Mouse (Mus musculus) hindbrain, embryonic 14.5 days (tissue): ENCODE data around the gene Smim12. TPM values are rescaled to one million over a fixed set of nuclear protein-coding genes. Genes with fewer than 3 reads are reported as not detected.
A peak's percentile ranks its signal among the peaks of the same experiment; 100 is the strongest.

Source experiments
- ATAC-seq: fragments of 200-750 bp; cut with Nextera tagmentation; 2 replicates; pipeline ENCODE4 v1.8.0; 2017; ENCODE audit warnings: moderate number of reproducible peaks, mild to moderate bottlenecking, moderate TSS enrichment, moderate library complexity; ENCODE audit not compliant: low FRiP score
- DNase-seq: peaks from one replicate; pipeline ENCODE4 v3.0.0-alpha.2; 2015; ENCODE audit warnings: low spot score
- H3K27ac ChIP-seq: fragments of 300-500 bp; sonication (generic); 2 replicates; pipeline ENCODE4 v1.5.1; 2014; ENCODE audit warnings: mild to moderate bottlenecking, moderate library complexity
- H3K27me3 ChIP-seq: fragments of 300-500 bp; sonication (generic); 2 replicates; pipeline ENCODE4 v1.6.1; 2014; ENCODE audit warnings: mild to moderate bottlenecking, low read length, mixed read lengths; ENCODE audit not compliant: control insufficient read depth, insufficient read depth
- H3K36me3 ChIP-seq: fragments of 300-500 bp; sonication (generic); replicated peaks from 2 replicates; pipeline ENCODE4 v1.6.1; 2014; ENCODE audit not compliant: control insufficient read depth, insufficient read depth
- H3K4me1 ChIP-seq: fragments of 300-500 bp; sonication (generic); replicated peaks from 2 replicates; pipeline ENCODE4 v1.6.1; 2014; ENCODE audit warnings: antibody characterized with exemption, low read length, mixed read lengths; ENCODE audit not compliant: control insufficient read depth, insufficient read depth
- H3K4me2 ChIP-seq: fragments of 300-500 bp; sonication (generic); replicated peaks from 2 replicates; pipeline ENCODE4 v1.6.1; 2014; ENCODE audit warnings: mild to moderate bottlenecking, moderate library complexity
- H3K4me3 ChIP-seq: fragments of 300-500 bp; sonication (generic); replicated peaks from 2 replicates; pipeline ENCODE4 v1.5.1; 2014; ENCODE audit warnings: mild to moderate bottlenecking, low read length
- H3K9ac ChIP-seq: fragments of 300-500 bp; sonication (generic); 2 replicates; pipeline ENCODE4 v1.6.1; 2014
- H3K9me3 ChIP-seq: fragments of 300-500 bp; sonication (generic); 2 replicates; pipeline ENCODE4 v1.6.1; 2016; ENCODE audit warnings: low read length; ENCODE audit not compliant: control insufficient read depth
- WGBS: fragments of 180-500 bp; shearing (Covaris S2); extraction: QIAGEN DNeasy Blood & Tissue Kit; methylation state at CpG from one replicate; pipeline ENCODE4 v1.1.7; 2014; 5-methylcytosine and 5-hydroxymethylcytosine counted together
- polyA plus RNA-seq: library from polyadenylated mRNA; unstranded; fragments of >200 nt; fragmentation: Nextera tagmentation; extraction: Ambion mirVana; gene quantifications from 2 replicates; pipeline ENCODE4 v1.2.1, GENCODE M21; 2014

Gene Smim12
- polyA plus RNA-seq, 1 experiment from 2014 or later: 60.9 TPM

- under 1% methylated on average over 5 of the region's 5 CpGs for WGBS
- no peaks in the 10 kb centered on the region for H3K27me3 ChIP-seq
- H3K4me3 ChIP-seq: no peak overlapping the region
- DNase-seq (peak; percentile 99), ATAC-seq (peak; percentile 87; the same call in 1 of the 2 replicates)
- no peak overlapping the region for H3K9ac ChIP-seq
- no peaks in the 10 kb centered on the region for H3K9me3 ChIP-seq
- no peak overlapping the region for H3K4me2 ChIP-seq
- peaks cover 13% of the 10 kb centered on the region for H3K4me1 ChIP-seq
- H3K27ac ChIP-seq: no peak overlapping the region
- H3K36me3 ChIP-seq: peaks cover 26% of the 10 kb centered on the region
These were observed 6.2 kb downstream of the Smim12 start for GRCm38 (mm10) chr4:127249701-127250349.

GRCm38 (mm10) chr4:127251963-127252585, 8.5 kb downstream of the Smim12 start:
- no peak overlapping the region for H3K4me2 ChIP-seq
- no peaks in the 10 kb centered on the region for H3K27me3 ChIP-seq
- no peaks in the 10 kb centered on the region for H3K9me3 ChIP-seq
- H3K4me1 ChIP-seq: 0 out of 2 replicates have a peak, but pooled peaks cover 7% of the 10 kb centered on the region
- no peak overlapping the region for H3K9ac ChIP-seq
- no peak overlapping the region for H3K27ac ChIP-seq
- peak; percentile 46 for DNase-seq
- WGBS: 60% methylated on average over 22 of the region's 22 CpGs
- ATAC-seq: no peak
- no peak overlapping the region for H3K4me3 ChIP-seq
- peaks cover 22% of the 10 kb centered on the region for H3K36me3 ChIP-seq

- DNase-seq (no peak), ATAC-seq (no peak)
- H3K4me3 ChIP-seq: no peak overlapping the region
- no peaks in the 10 kb centered on the region for H3K9me3 ChIP-seq
- 0 out of 2 replicates have a peak, but pooled peaks cover 6% of the 10 kb centered on the region for H3K4me1 ChIP-seq
- no peak overlapping the region for H3K9ac ChIP-seq
- WGBS: 56% methylated on average over 5 of the region's 5 CpGs
- no peak overlapping the region for H3K27ac ChIP-seq
- no peak overlapping the region for H3K4me2 ChIP-seq
- no peaks in the 10 kb centered on the region for H3K27me3 ChIP-seq
- no peaks in the 10 kb centered on the region for H3K36me3 ChIP-seq
These were observed 13.2 kb downstream of the Smim12 start for GRCm38 (mm10) chr4:127256739-127257138.

GRCm38 (mm10) chr4:127258186-127258897, 14.8 kb downstream of the Smim12 start:
- Histone ChIP-seq H3K4me3 (no peak overlapping the region), H3K36me3 (no peaks in the 10 kb centered on the region), H3K27me3 (no peaks in the 10 kb centered on the region), H3K4me2 (no peak overlapping the region), H3K9ac (no peak overlapping the region), H3K9me3 (no peaks in the 10 kb centered on the region), H3K27ac (no peak overlapping the region), H3K4me1 (no peaks in the 10 kb centered on the region)
- ATAC-seq (no peak), DNase-seq (no peak)
- WGBS: 60% methylated on average over 12 of the region's 12 CpGs

GRCm38 (mm10) chr4:127261601-127262000, 18.0 kb downstream of the Smim12 start:
- H3K4me3 ChIP-seq: no peak overlapping the region
- ATAC-seq: no peak
- H3K4me1 ChIP-seq: no peaks in the 10 kb centered on the region
- no peak overlapping the region for H3K4me2 ChIP-seq
- H3K9ac ChIP-seq: no peak overlapping the region
- H3K27me3 ChIP-seq: no peaks in the 10 kb centered on the region
- no peak for DNase-seq
- no peak overlapping the region for H3K27ac ChIP-seq
- 93% methylated on average over 14 of the region's 14 CpGs for WGBS
- H3K9me3 ChIP-seq: no peaks in the 10 kb centered on the region
- no peaks in the 10 kb centered on the region for H3K36me3 ChIP-seq

- Histone ChIP-seq H3K4me1 (no peaks in the 10 kb centered on the region), H3K4me2 (no peak overlapping the region), H3K9me3 (no peaks in the 10 kb centered on the region), H3K9ac (no peak overlapping the region), H3K4me3 (no peak overlapping the region), H3K27me3 (no peaks in the 10 kb centered on the region), H3K36me3 (no peaks in the 10 kb centered on the region), H3K27ac (peak overlapping the region; percentile 20; the same call in 1 of the 2 replicates)
- WGBS: 52% methylated on average over 19 of the region's 19 CpGs
- DNase-seq (no peak), ATAC-seq (no peak)
These were observed 20.0 kb downstream of the Smim12 start for GRCm38 (mm10) chr4:127263438-127264182.

- Histone ChIP-seq H3K27ac (peak overlapping the region; percentile 20; the same call in 1 of the 2 replicates), H3K9ac (no peak overlapping the region), H3K9me3 (no peaks in the 10 kb centered on the region), H3K27me3 (no peaks in the 10 kb centered on the region), H3K4me1 (no peaks in the 10 kb centered on the region), H3K4me3 (no peak overlapping the region), H3K36me3 (no peaks in the 10 kb centered on the region), H3K4me2 (no peak overlapping the region)
- 44% methylated on average over 5 of the region's 5 CpGs for WGBS
- no peak for ATAC-seq
- DNase-seq: no peak
These were observed 20.6 kb downstream of the Smim12 start for GRCm38 (mm10) chr4:127264183-127264554.

GRCm38 (mm10) chr4:127278451-127279001, 34.9 kb downstream of the Smim12 start:
- H3K36me3 ChIP-seq: no peaks in the 10 kb centered on the region
- H3K9ac ChIP-seq: no peak overlapping the region
- no peaks in the 10 kb centered on the region for H3K27me3 ChIP-seq
- no peak overlapping the region for H3K4me2 ChIP-seq
- H3K4me3 ChIP-seq: no peak overlapping the region
- 61% methylated on average over 9 of the region's 9 CpGs for WGBS
- H3K4me1 ChIP-seq: no peaks in the 10 kb centered on the region
- ATAC-seq (no peak), DNase-seq (no peak)
- H3K27ac ChIP-seq: no peak overlapping the region
- H3K9me3 ChIP-seq: no peaks in the 10 kb centered on the region

- ATAC-seq: no peak
These were observed 35.7 kb downstream of the Smim12 start for GRCm38 (mm10) chr4:127279241-127279640.

More at GRCm38 (mm10) chr4:127279241-127279640, 35.7 kb downstream of the Smim12 start:
- no peaks in the 10 kb centered on the region for H3K27me3 ChIP-seq
- DNase-seq: no peak
- no peaks in the 10 kb centered on the region for H3K9me3 ChIP-seq
- H3K4me2 ChIP-seq: no peak overlapping the region
- H3K36me3 ChIP-seq: no peaks in the 10 kb centered on the region
- no peak overlapping the region for H3K4me3 ChIP-seq
- no peak overlapping the region for H3K9ac ChIP-seq
- WGBS: 81% methylated on average over 9 of the region's 9 CpGs
- H3K27ac ChIP-seq: no peak overlapping the region
- H3K4me1 ChIP-seq: no peaks in the 10 kb centered on the region
